Mouse (Mus musculus) heart, adult 2 months (tissue): ENCODE data around the gene Trpv3.

ENCODE experiments used
- CTCF ChIP-seq: fragments of 200-600 bp; IDR thresholded peaks from 2 replicates; pipeline ENCODE4 v1.8.1; 2022; ENCODE audit warnings: antibody characterized with exemption, mild to moderate bottlenecking, moderate library complexity
- EP300 ChIP-seq: fragments of 200-500 bp; IDR thresholded peaks from 2 replicates; pipeline ENCODE4 v1.6.1; 2011; ENCODE audit warnings: low read depth, low read length, control low read depth; ENCODE audit not compliant: insufficient read depth
- POLR2A ChIP-seq: fragments of 200-500 bp; IDR thresholded peaks from 2 replicates; pipeline ENCODE4 v1.6.1; 2011; ENCODE audit warnings: mild to moderate bottlenecking, low read depth, low read length, control low read depth; ENCODE audit not compliant: insufficient read depth

- TF ChIP-seq CTCF (no peak), POLR2A (no peak), EP300 (no peak)
Observed at GRCm38 (mm10) chr11:73280710-73281109, 13.5 kb downstream of the Trpv3 start.
